Mouse (Mus musculus) bone marrow macrophage, adult 2 months (primary cell): Measurements from ENCODE around the gene Fgfr2.

Experiments used
- CTCF ChIP-seq: IDR thresholded peaks from 2 replicates; pipeline ENCODE4 v1.5.1; 2012; ENCODE audit warnings: low read depth, mild to moderate bottlenecking, low read length, moderate library complexity
- POLR2A ChIP-seq: IDR thresholded peaks from 2 replicates; pipeline ENCODE4 v1.6.1; 2012; ENCODE audit warnings: mild to moderate bottlenecking, low read depth, low read length, borderline replicate concordance

- TF ChIP-seq CTCF (no peak), POLR2A (no peak)
These were observed 1580.1 kb downstream of the Fgfr2 start for GRCm38 (mm10) chr7:131542872-131543622.
